Mouse (Mus musculus): Measurements from ENCODE around the gene 4930467E23Rik. TPM values are rescaled to one million over a fixed set of nuclear protein-coding genes. Genes with fewer than 3 reads are reported as not detected.
"Not testable (repeated sequence)": the region's sequence is repeated elsewhere in the genome, so short reads cannot be mapped to it uniquely, and the experiment has no call there.

Gene 4930467E23Rik
- polyA plus RNA-seq, 1 experiment, result 0.11 TPM

GRCm38 (mm10) chr8:19784554-19785364 is 55.4 kb downstream of the 4930467E23Rik start:
- 10% methylated on average over 71 of the region's 71 CpGs for WGBS
- not testable (repeated sequence) for H3K4me1 ChIP-seq (ENCODE audit: control insufficient read depth, insufficient read depth, low read length); H3K27me3 ChIP-seq (ENCODE audit: control insufficient read depth, insufficient read depth, low read length)
- TF ChIP-seq POLR2A (IDR thresholded peaks at IDR 0.05; ENCODE audit: borderline replicate concordance, insufficient read depth, low read length), result peak; percentile 49; the same call in 1 of the 2 replicates
- Histone ChIP-seq H3K4me3 (replicated peaks; ENCODE audit: insufficient read depth, low read depth, low read length) (peak overlapping the region; percentile 68), H3K27ac (ENCODE audit: insufficient read depth, low read length) (peak overlapping the region; percentile 84)
- DNase-seq, result peak; percentile 98 to 100

GRCm38 (mm10) chr8:19792696-19793095 is 63.3 kb downstream of the 4930467E23Rik start:
- not testable (repeated sequence) for H3K27ac ChIP-seq (ENCODE audit: insufficient read depth, low read length); H3K4me3 ChIP-seq (replicated peaks; ENCODE audit: insufficient read depth, low read depth, low read length); H3K4me1 ChIP-seq (ENCODE audit: control insufficient read depth, insufficient read depth, low read length); H3K27me3 ChIP-seq (ENCODE audit: control insufficient read depth, insufficient read depth, low read length); DNase-seq
- WGBS, result 72% methylated on average over 7 of the region's 7 CpGs

Other genes with a start within 250 kb of the 4930467E23Rik start
- not detected in 2 replicates for gene Defb7, start 234.5 kb upstream of the 4930467E23Rik start, polyA plus RNA-seq (2012; rRNA removed)
- gene Gm31371, start 173.8 kb downstream of the 4930467E23Rik start, polyA plus RNA-seq (2012; rRNA removed), result 0.23 TPM in 1 of 2 replicates, not detected in the other